Mouse (Mus musculus) right cerebral cortex, postnatal 25 days (tissue): ENCODE measurements at regions not wholly inside any gene's neighbourhood (a gene's known extent, or its start where the extent isn't known, plus 50 kb on each side); places are given as distances from the start of the nearest gene placed in this dataset.
A peak's percentile ranks its signal among the peaks of the same experiment; 100 is the strongest.
"Not testable (repeated sequence)": the region's sequence is repeated elsewhere in the genome, so short reads cannot be mapped to it uniquely, and the experiment has no call there.

Source experiments
- DNase-seq: peaks from one replicate; pipeline ENCODE4 v3.0.0; 2022

DNA sequence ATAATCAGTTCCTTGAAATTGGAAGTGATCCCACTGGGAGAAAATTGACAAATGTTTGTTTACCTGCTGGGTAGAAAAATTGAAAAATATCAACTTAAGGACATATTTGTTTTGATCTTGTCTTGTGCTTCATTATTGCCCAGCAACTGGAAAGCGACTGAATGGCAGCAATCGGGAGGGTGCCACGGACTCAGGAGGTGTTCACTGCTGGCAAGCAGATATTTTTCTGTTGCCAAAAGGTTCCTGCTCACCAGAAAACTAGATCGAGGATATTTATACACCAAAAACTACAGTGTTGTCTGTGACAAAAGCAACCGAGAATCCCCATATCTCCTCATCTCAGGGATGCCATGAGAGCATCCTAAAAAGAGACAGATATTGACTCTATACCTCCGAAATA is 71.4 kb downstream of the Gm21833 start:
- DNase-seq = no peak

GRCm38 (mm10) chr16:82920533-82920932 is 92.4 kb downstream of the Gm21833 start:
- no peak for DNase-seq

DNA sequence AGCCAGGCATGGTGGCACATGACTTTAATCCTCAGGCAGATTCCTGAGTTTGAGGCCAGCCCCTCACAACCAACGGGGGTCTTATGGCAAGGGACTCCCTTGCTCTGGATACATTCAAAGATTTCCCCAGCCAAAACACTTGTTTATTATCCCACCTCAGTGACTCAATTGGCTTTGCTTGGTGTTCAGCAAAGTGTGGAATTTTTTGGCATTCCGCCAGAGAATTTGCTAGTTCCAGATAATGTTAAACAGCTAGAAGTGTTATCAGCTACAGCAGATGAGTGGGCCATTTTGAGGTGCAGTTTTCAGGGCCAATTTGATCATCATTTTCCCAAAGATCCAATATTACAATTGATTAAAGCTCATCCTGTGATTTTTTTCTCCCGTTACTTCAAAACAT is 130.8 kb downstream of the Gm21833 start:
- DNase-seq = not testable (repeated sequence)

- DNase-seq = no peak
Observed at GRCm38 (mm10) chr16:82991705-82992104, 163.5 kb downstream of the Gm21833 start.

GRCm38 (mm10) chr16:82997861-82998260 is 169.7 kb downstream of the Gm21833 start:
- no peak for DNase-seq

- no peak for DNase-seq
Observed at GRCm38 (mm10) chr16:83021311-83021710, 193.1 kb downstream of the Gm21833 start.

DNA sequence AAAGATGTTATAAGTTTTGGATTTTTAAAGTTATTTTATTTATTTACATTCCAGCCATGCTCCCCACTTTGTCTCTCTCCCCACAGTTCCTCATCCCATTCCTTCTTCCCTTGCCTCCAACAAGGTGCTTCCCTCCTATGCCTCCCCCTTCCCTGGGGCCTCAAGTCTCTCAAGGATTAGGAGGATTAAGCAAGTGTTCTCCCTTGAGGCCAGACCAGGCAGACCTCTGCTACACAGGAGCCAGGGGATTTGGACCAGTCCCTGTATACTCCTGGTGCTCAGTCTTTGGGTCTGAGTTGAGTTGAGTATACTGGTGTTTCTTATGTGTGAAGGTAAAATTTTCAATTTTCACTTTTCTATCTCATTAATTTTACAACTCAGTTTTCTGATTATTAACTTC is 235.2 kb downstream of the Gm21833 start:
- DNase-seq = no peak

DNA sequence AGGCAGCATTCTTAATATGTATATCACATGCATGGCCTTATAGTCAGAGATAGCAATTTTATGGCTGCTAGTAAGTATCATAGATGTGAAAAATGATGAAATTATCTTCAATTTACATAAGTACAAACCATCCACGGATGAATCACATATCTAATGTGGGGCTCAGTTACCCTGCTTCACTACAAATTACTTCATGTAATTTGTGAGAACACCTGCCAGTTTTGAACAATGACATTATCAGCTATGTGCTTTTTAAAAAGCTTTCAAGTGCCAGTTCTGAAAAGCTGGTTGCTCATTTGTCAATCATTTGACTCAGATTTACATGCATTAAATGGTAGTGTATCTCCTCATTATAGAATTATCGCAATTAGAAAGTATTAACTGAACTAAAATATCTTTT is 243.3 kb downstream of the Gm21833 start:
- DNase-seq = no peak

GRCm38 (mm10) chr16:83092059-83092458 is 263.9 kb downstream of the Gm21833 start:
- DNase-seq = no peak

- DNase-seq = peak; percentile 10
Observed at GRCm38 (mm10) chr16:83111128-83111527, 282.9 kb downstream of the Gm21833 start.

DNA sequence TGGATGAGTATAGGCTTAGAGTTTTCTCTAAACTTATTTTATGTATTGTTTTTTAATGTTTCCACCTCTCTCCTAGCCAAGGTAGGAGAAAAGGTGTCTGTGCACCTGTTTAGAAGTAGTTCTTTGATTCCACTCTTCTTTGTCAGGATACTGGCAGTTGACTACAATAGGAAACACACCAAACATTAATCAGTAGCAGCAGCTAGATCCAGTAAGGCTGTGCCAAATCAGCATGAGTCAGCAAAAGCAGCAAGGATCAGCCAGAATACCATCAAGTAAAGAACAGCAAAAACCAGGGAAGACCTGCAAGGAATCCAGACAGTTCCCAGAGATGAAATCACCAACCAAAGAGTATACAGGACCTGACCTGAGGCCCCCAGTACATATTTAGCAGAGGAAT is 303.7 kb downstream of the Gm21833 start:
- no peak for DNase-seq

- no peak for DNase-seq
Observed at GRCm38 (mm10) chr16:83173021-83173420, 344.8 kb downstream of the Gm21833 start.

GRCm38 (mm10) chr16:83193441-83193953 is 365.3 kb downstream of the Gm21833 start:
- DNase-seq = peak; percentile 5

DNA sequence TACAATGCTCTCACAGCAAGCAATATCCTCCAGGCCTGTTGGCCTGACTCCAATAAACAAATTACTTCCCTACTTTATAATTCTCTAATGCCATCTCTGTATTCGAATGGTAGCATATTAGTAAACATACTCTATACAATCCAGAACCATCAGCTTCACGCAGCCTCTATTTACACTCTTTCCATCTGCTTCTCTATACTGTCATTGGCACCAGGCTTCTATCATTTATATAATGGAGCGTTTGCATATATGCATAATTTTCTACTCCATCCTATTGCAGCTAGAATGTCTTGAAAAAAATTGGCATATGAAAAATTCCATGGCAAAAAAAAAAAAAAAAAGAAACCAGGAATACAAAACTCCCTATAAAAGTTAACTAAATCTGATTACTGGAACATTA is 369.6 kb downstream of the Gm21833 start:
- DNase-seq = no peak
